Mouse (Mus musculus): Measurements from ENCODE around the gene Ptprd.

Ptprd gene

GRCm38 (mm10) chr4:75994576-75994975, 2217.2 kb downstream of the Ptprd start:
- DNase-seq = no peak

GRCm38 (mm10) chr4:75993092-75993491, 2218.7 kb downstream of the Ptprd start:
- no peak for DNase-seq

- DNase-seq = no peak
These were observed 2220.0 kb downstream of the Ptprd start for GRCm38 (mm10) chr4:75991621-75992245.

- DNase-seq = no peak
These were observed 2237.0 kb downstream of the Ptprd start for GRCm38 (mm10) chr4:75974728-75975127.

GRCm38 (mm10) chr4:75973322-75973721, 2238.4 kb downstream of the Ptprd start:
- DNase-seq = no peak

- no peak for DNase-seq
These were observed 2241.8 kb downstream of the Ptprd start for GRCm38 (mm10) chr4:75969961-75970360.

GRCm38 (mm10) chr4:75968618-75969017, 2243.1 kb downstream of the Ptprd start:
- DNase-seq = no peak

GRCm38 (mm10) chr4:75965810-75966209, 2246.0 kb downstream of the Ptprd start:
- DNase-seq = no peak

GRCm38 (mm10) chr4:75962916-75963315, 2248.8 kb downstream of the Ptprd start:
- no peak for DNase-seq

GRCm38 (mm10) chr4:75961865-75962264, 2249.9 kb downstream of the Ptprd start:
- DNase-seq = no peak

GRCm38 (mm10) chr4:75953349-75954060, 2258.3 kb downstream of the Ptprd start:
- DNase-seq = no peak

GRCm38 (mm10) chr4:75950582-75950981, 2261.2 kb downstream of the Ptprd start:
- DNase-seq = no peak

GRCm38 (mm10) chr4:75894871-75895270, 2316.9 kb downstream of the Ptprd start:
- no peak for DNase-seq
